Mouse (Mus musculus): Measurements from ENCODE around the gene Gm17359. TPM values are rescaled to one million over a fixed set of nuclear protein-coding genes. Genes with fewer than 3 reads are reported as not detected.

The Gm17359 gene
- polyA plus RNA-seq, 1 experiment = not detected

GRCm38 (mm10) chr3:79333051-79333450 is 3.4 kb upstream of the Gm17359 start:
- Histone ChIP-seq H3K27ac (ENCODE audit: control insufficient read depth, insufficient read depth, low read depth, low read length, poor library complexity) (no peak overlapping the region), H3K4me1 (ENCODE audit: control insufficient read depth, insufficient read depth, low read length) (no peaks in the 10 kb centered on the region), H3K4me3 (replicated peaks; ENCODE audit: control insufficient read depth, low read depth, low read length) (no peak overlapping the region)
- WGBS = 86% methylated on average over 7 of the region's 7 CpGs
- no peak for TF ChIP-seq POLR2A (IDR thresholded peaks at IDR 0.05; ENCODE audit: borderline replicate concordance, control insufficient read depth, low read depth, low read length)
- no peak for TF ChIP-seq CTCF (IDR thresholded peaks at IDR 0.05; ENCODE audit: control insufficient read depth, insufficient read depth, low read length)

- 74% methylated on average over 8 of the region's 8 CpGs for WGBS
- Histone ChIP-seq H3K4me1 (ENCODE audit: control insufficient read depth, insufficient read depth, low read length) (no peaks in the 10 kb centered on the region), H3K4me3 (replicated peaks; ENCODE audit: control insufficient read depth, low read depth, low read length) (no peak overlapping the region), H3K27ac (ENCODE audit: control insufficient read depth, insufficient read depth, low read depth, low read length, poor library complexity) (no peak overlapping the region)
- TF ChIP-seq CTCF (IDR thresholded peaks at IDR 0.05; ENCODE audit: control insufficient read depth, insufficient read depth, low read length) (no peak), POLR2A (IDR thresholded peaks at IDR 0.05; ENCODE audit: borderline replicate concordance, control insufficient read depth, low read depth, low read length) (no peak)
Measured at GRCm38 (mm10) chr3:79333643-79334200, 2.7 kb upstream of the Gm17359 start.

- no peak for TF ChIP-seq POLR2A (IDR thresholded peaks at IDR 0.05; ENCODE audit: borderline replicate concordance, control insufficient read depth, low read depth, low read length)
- TF ChIP-seq CTCF (IDR thresholded peaks at IDR 0.05; ENCODE audit: control insufficient read depth, insufficient read depth, low read length) = no peak
- 65% methylated on average over 3 of the region's 3 CpGs for WGBS
- Histone ChIP-seq H3K4me3 (replicated peaks; ENCODE audit: control insufficient read depth, low read depth, low read length) (no peak overlapping the region), H3K4me1 (ENCODE audit: control insufficient read depth, insufficient read depth, low read length) (no peaks in the 10 kb centered on the region), H3K27ac (ENCODE audit: control insufficient read depth, insufficient read depth, low read depth, low read length, poor library complexity) (no peak overlapping the region)
Measured at GRCm38 (mm10) chr3:79340737-79341136, 4.3 kb downstream of the Gm17359 start.

- H3K27ac ChIP-seq (ENCODE audit: control insufficient read depth, insufficient read depth, low read depth, low read length, poor library complexity) = no peak overlapping the region
- 87% methylated on average over 17 of the region's 17 CpGs for WGBS
- TF ChIP-seq CTCF (IDR thresholded peaks at IDR 0.05; ENCODE audit: control insufficient read depth, insufficient read depth, low read length) (no peak), POLR2A (IDR thresholded peaks at IDR 0.05; ENCODE audit: borderline replicate concordance, control insufficient read depth, low read depth, low read length) (no peak)
- no peak overlapping the region for H3K4me3 ChIP-seq (replicated peaks; ENCODE audit: control insufficient read depth, low read depth, low read length)
- no peaks in the 10 kb centered on the region for H3K4me1 ChIP-seq (ENCODE audit: control insufficient read depth, insufficient read depth, low read length)
Measured at GRCm38 (mm10) chr3:79342961-79343735, 6.7 kb downstream of the Gm17359 start.

- WGBS = 9% methylated on average over 1 of the region's 1 CpGs
- no peaks in the 10 kb centered on the region for H3K4me1 ChIP-seq (ENCODE audit: control insufficient read depth, insufficient read depth, low read length)
- H3K4me3 ChIP-seq (replicated peaks; ENCODE audit: control insufficient read depth, low read depth, low read length) = no peak overlapping the region
- H3K27ac ChIP-seq (ENCODE audit: control insufficient read depth, insufficient read depth, low read depth, low read length, poor library complexity) = no peak overlapping the region
- no peak for TF ChIP-seq POLR2A (IDR thresholded peaks at IDR 0.05; ENCODE audit: borderline replicate concordance, control insufficient read depth, low read depth, low read length)
- no peak for TF ChIP-seq CTCF (IDR thresholded peaks at IDR 0.05; ENCODE audit: control insufficient read depth, insufficient read depth, low read length)
Measured at GRCm38 (mm10) chr3:79349311-79349710, 12.8 kb downstream of the Gm17359 start.

- no peak overlapping the region for H3K4me3 ChIP-seq (replicated peaks; ENCODE audit: control insufficient read depth, low read depth, low read length)
- no peak overlapping the region for H3K27ac ChIP-seq (ENCODE audit: control insufficient read depth, insufficient read depth, low read depth, low read length, poor library complexity)
- WGBS = 58% methylated on average over 4 of the region's 4 CpGs
- H3K4me1 ChIP-seq (ENCODE audit: control insufficient read depth, insufficient read depth, low read length) = no peaks in the 10 kb centered on the region
- no peak for TF ChIP-seq POLR2A (IDR thresholded peaks at IDR 0.05; ENCODE audit: borderline replicate concordance, control insufficient read depth, low read depth, low read length)
- no peak for TF ChIP-seq CTCF (IDR thresholded peaks at IDR 0.05; ENCODE audit: control insufficient read depth, insufficient read depth, low read length)
Measured at GRCm38 (mm10) chr3:79358721-79359120, 22.3 kb downstream of the Gm17359 start.

GRCm38 (mm10) chr3:79360317-79361101 is 24.0 kb downstream of the Gm17359 start:
- WGBS = 31% methylated on average over 15 of the region's 15 CpGs
- H3K27ac ChIP-seq (ENCODE audit: control insufficient read depth, insufficient read depth, low read depth, low read length, poor library complexity) = no peak overlapping the region

GRCm38 (mm10) chr3:79366098-79366497 is 29.6 kb downstream of the Gm17359 start:
- Histone ChIP-seq H3K4me1 (ENCODE audit: control insufficient read depth, insufficient read depth, low read length) (no peaks in the 10 kb centered on the region), H3K4me3 (replicated peaks; ENCODE audit: control insufficient read depth, low read depth, low read length) (no peak overlapping the region), H3K27ac (ENCODE audit: control insufficient read depth, insufficient read depth, low read depth, low read length, poor library complexity) (no peak overlapping the region)
- WGBS = 74% methylated on average over 8 of the region's 8 CpGs
- TF ChIP-seq POLR2A (IDR thresholded peaks at IDR 0.05; ENCODE audit: borderline replicate concordance, control insufficient read depth, low read depth, low read length) (no peak), CTCF (IDR thresholded peaks at IDR 0.05; ENCODE audit: control insufficient read depth, insufficient read depth, low read length) (no peak)

More at GRCm38 (mm10) chr3:79360317-79361101, 24.0 kb downstream of the Gm17359 start:
- H3K4me3 ChIP-seq (replicated peaks; ENCODE audit: control insufficient read depth, low read depth, low read length) = no peak overlapping the region
- no peaks in the 10 kb centered on the region for H3K4me1 ChIP-seq (ENCODE audit: control insufficient read depth, insufficient read depth, low read length)
- TF ChIP-seq POLR2A (IDR thresholded peaks at IDR 0.05; ENCODE audit: borderline replicate concordance, control insufficient read depth, low read depth, low read length) = no peak
- TF ChIP-seq CTCF (IDR thresholded peaks at IDR 0.05; ENCODE audit: control insufficient read depth, insufficient read depth, low read length) = no peak

Measured in bone marrow, adult 2 months (tissue).